Mouse (Mus musculus): ENCODE data around the gene Vmn1r170. TPM values are rescaled to one million over a fixed set of nuclear protein-coding genes. Genes with fewer than 3 reads are reported as not detected.

The Vmn1r170 gene
- polyA plus RNA-seq (2015; fragmentation: Nextera tagmentation; extraction: Ambion mirVana): not detected in 2 replicates

GRCm38 (mm10) chr7:23605875-23606274, at the start of gene Vmn1r170:
Gene Vmn1r170, plus strand, starts transcription at chr7:23606175.

GRCm38 (mm10) chr7:23575226-23575625, 30.7 kb upstream of the Vmn1r170 start, which contains the start of gene Vmn1r169:
Gene Vmn1r169, plus strand, starts transcription at chr7:23575526.

GRCm38 (mm10) chr7:23630422-23630821, 24.4 kb downstream of the Vmn1r170 start, which contains the start of gene Vmn1r171:
Gene Vmn1r171, plus strand, starts transcription at chr7:23630722.

Other genes starting within 250 kb of the Vmn1r170 start
- not detected in 2 replicates for gene Nlrp5, start 220.3 kb upstream of the Vmn1r170 start, polyA plus RNA-seq (2015; fragmentation: Nextera tagmentation; extraction: Ambion mirVana)
- gene Vmn1r167, start 99.0 kb upstream of the Vmn1r170 start, polyA plus RNA-seq (2015; fragmentation: Nextera tagmentation; extraction: Ambion mirVana): not detected in 2 replicates
- gene Vmn1r168, start 66.4 kb upstream of the Vmn1r170 start, polyA plus RNA-seq (2015; fragmentation: Nextera tagmentation; extraction: Ambion mirVana): not detected in 2 replicates
- gene Vmn1r169, start 30.6 kb upstream of the Vmn1r170 start, polyA plus RNA-seq (2015; fragmentation: Nextera tagmentation; extraction: Ambion mirVana): not detected in 2 replicates
- not detected in 2 replicates for gene Vmn1r171, start 24.5 kb downstream of the Vmn1r170 start, polyA plus RNA-seq (2015; fragmentation: Nextera tagmentation; extraction: Ambion mirVana)
- not detected in 2 replicates for gene Vmn1r172, start 52.1 kb downstream of the Vmn1r170 start, polyA plus RNA-seq (2015; fragmentation: Nextera tagmentation; extraction: Ambion mirVana)
- gene Vmn1r173, start 94.5 kb downstream of the Vmn1r170 start, polyA plus RNA-seq (2015; fragmentation: Nextera tagmentation; extraction: Ambion mirVana): not detected in 2 replicates
- not detected in 2 replicates for gene Vmn1r174, start 146.1 kb downstream of the Vmn1r170 start, polyA plus RNA-seq (2015; fragmentation: Nextera tagmentation; extraction: Ambion mirVana)
- not detected in 2 replicates for gene Vmn1r175, start 204.5 kb downstream of the Vmn1r170 start, polyA plus RNA-seq (2015; fragmentation: Nextera tagmentation; extraction: Ambion mirVana)
- gene Vmn1r176, start 231.2 kb downstream of the Vmn1r170 start, polyA plus RNA-seq (2015; fragmentation: Nextera tagmentation; extraction: Ambion mirVana): not detected in 2 replicates

Measured in spleen, postnatal 0 days (tissue).